Mouse (Mus musculus) embryonic facial prominence, embryonic 14.5 days (tissue): Measurements from ENCODE around the gene Gm1113. TPM values are rescaled to one million over a fixed set of nuclear protein-coding genes. Genes with fewer than 3 reads are reported as not detected.

Experiments
- ATAC-seq: fragments of 200-750 bp; cut with Nextera tagmentation; 2 replicates; pipeline ENCODE4 v1.8.0; 2017; ENCODE audit warnings: low read depth, moderate number of reproducible peaks, moderate TSS enrichment
- DNase-seq: peaks from one replicate; pipeline ENCODE4 v3.0.0-alpha.2; 2015; ENCODE audit warnings: low spot score
- H3K27ac ChIP-seq: fragments of 300-500 bp; sonication (generic); replicated peaks from 2 replicates; pipeline ENCODE4 v1.5.1; 2014; ENCODE audit warnings: low read depth, mild to moderate bottlenecking, low read length, moderate library complexity
- H3K27me3 ChIP-seq: fragments of 300-500 bp; sonication (generic); replicated peaks from 2 replicates; pipeline ENCODE4 v1.6.1; 2014; ENCODE audit warnings: low read length; ENCODE audit not compliant: control insufficient read depth, insufficient read depth
- H3K36me3 ChIP-seq: fragments of 300-500 bp; sonication (generic); 2 replicates; pipeline ENCODE4 v1.6.1; 2014; ENCODE audit warnings: low read length, mixed read lengths; ENCODE audit not compliant: control insufficient read depth, insufficient read depth
- H3K4me1 ChIP-seq: fragments of 300-500 bp; sonication (generic); 2 replicates; pipeline ENCODE4 v1.6.1; 2014; ENCODE audit warnings: antibody characterized with exemption, low read length; ENCODE audit not compliant: control insufficient read depth, insufficient read depth
- H3K4me2 ChIP-seq: fragments of 300-500 bp; sonication (generic); 2 replicates; pipeline ENCODE4 v1.6.1; 2014; ENCODE audit warnings: low read depth, mild to moderate bottlenecking, low read length, moderate library complexity, mixed read lengths
- H3K4me3 ChIP-seq: fragments of 300-500 bp; sonication (generic); 2 replicates; pipeline ENCODE4 v1.5.1; 2014; ENCODE audit warnings: low read depth, mild to moderate bottlenecking, low read length
- H3K9ac ChIP-seq: fragments of 300-500 bp; sonication (generic); 2 replicates; pipeline ENCODE4 v1.6.1; 2014; ENCODE audit warnings: low read depth, mild to moderate bottlenecking, low read length, moderate library complexity, mixed read lengths
- H3K9me3 ChIP-seq: fragments of 300-500 bp; sonication (generic); 2 replicates; pipeline ENCODE4 v1.6.1; 2016; ENCODE audit warnings: low read length; ENCODE audit not compliant: control insufficient read depth
- WGBS: fragments of 180-500 bp; shearing (Covaris S2); extraction: QIAGEN DNeasy Blood & Tissue Kit; methylation state at CpG from one replicate; pipeline ENCODE4 v1.1.7; 2014; 5-methylcytosine and 5-hydroxymethylcytosine counted together
- polyA plus RNA-seq: library from polyadenylated mRNA; unstranded; fragments of >200 nt; fragmentation: Nextera tagmentation; extraction: Ambion mirVana; gene quantifications from 2 replicates; pipeline ENCODE4 v1.2.1, GENCODE M21; 2014

Gm1113 gene
- polyA plus RNA-seq, 1 experiment from 2014 or later = not detected

DNA sequence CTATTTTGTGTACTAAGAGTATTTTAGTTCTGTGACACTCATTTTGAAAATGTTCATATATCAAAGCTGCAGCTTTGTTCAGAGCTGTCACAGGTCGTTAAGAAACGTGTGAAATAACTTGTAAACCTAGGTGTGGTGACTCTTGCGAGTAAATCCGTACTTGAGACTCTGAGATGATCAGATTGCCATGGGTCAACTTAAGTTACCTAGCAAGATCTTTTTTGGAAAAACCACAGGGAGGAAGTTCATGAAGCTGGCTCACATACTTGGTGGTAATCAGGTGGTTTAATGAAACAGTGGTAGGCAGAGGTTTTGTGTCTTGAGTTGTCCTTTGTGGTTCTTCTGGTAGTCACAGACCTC, 24.4 kb downstream of the Gm1113 start:
- 52% methylated on average over 4 of the region's 4 CpGs for WGBS
- Histone ChIP-seq H3K9me3 (no peaks in the 10 kb centered on the region), H3K27me3 (no peaks in the 10 kb centered on the region), H3K9ac (no peak overlapping the region), H3K36me3 (peaks cover 63% of the 10 kb centered on the region), H3K4me3 (no peak overlapping the region), H3K4me2 (no peak overlapping the region), H3K4me1 (peaks cover 4% of the 10 kb centered on the region), H3K27ac (0 out of 2 replicates have a peak overlapping the region, but pooled peaks have one; percentile 39)
- no peak for DNase-seq
- ATAC-seq = no peak

GRCm38 (mm10) chr9:35493033-35493732, 24.9 kb downstream of the Gm1113 start:
- no peak overlapping the region for H3K4me3 ChIP-seq
- H3K4me1 ChIP-seq = peaks cover 4% of the 10 kb centered on the region
- no peak overlapping the region for H3K9ac ChIP-seq
- H3K27ac ChIP-seq = 0 out of 2 replicates have a peak overlapping the region, but pooled peaks have one; percentile 39
- peaks cover 63% of the 10 kb centered on the region for H3K36me3 ChIP-seq
- peak; percentile 74 for DNase-seq
- 30% methylated on average over 7 of the region's 7 CpGs for WGBS
- ATAC-seq = 0 out of 2 replicates have a peak, but pooled peaks have one; percentile 66
- H3K9me3 ChIP-seq = no peaks in the 10 kb centered on the region
- no peak overlapping the region for H3K4me2 ChIP-seq
- no peaks in the 10 kb centered on the region for H3K27me3 ChIP-seq

DNA sequence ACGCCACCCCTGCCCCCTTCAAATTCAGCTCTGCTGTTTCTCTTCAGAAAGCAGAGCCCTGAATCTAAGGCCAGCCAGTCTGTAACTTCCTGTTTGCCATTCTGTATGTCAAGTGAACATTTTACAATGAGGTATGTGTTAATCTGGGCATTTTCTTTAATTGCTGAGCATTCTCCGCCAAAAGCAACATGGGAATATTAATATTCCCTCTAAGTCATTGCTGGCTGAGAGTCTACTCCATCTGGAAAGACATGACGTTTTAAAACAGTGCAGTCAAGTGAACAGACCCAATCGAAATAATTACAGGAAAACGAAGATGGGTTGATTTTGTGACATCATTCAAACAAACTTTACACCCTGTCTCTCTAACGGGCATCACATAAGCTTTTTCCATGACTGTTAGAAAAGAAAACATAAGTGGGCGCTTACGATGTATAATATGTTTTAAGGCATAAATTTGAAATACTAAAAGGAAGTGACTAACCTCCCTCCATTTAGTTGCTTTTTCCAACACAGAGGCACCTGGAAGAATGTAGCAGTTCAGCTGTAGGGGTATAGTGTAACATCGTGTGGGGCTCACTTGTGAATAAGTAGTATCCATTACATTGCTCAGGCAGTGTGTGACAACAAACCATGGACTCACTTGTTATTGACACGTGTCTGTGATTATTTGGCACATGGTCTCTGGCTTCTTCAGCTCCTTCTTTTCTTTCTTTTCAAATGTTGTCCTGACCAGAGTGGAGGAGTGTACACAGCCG, 26.8 kb downstream of the Gm1113 start:
- DNase-seq = no peak
- ATAC-seq = no peak
- WGBS = 68% methylated on average over 11 of the region's 11 CpGs
- Histone ChIP-seq H3K4me3 (no peak overlapping the region), H3K27ac (no peak overlapping the region; the same call in 1 of the 2 replicates), H3K9ac (no peak overlapping the region), H3K4me2 (no peak overlapping the region), H3K4me1 (no peaks in the 10 kb centered on the region; the same call in none of the 2 replicates), H3K36me3 (peaks cover 74% of the 10 kb centered on the region), H3K9me3 (no peaks in the 10 kb centered on the region), H3K27me3 (no peaks in the 10 kb centered on the region)

- Histone ChIP-seq H3K4me1 (no peaks in the 10 kb centered on the region; the same call in 1 of the 2 replicates), H3K9ac (no peak overlapping the region), H3K4me2 (no peak overlapping the region), H3K27ac (no peak overlapping the region), H3K9me3 (no peaks in the 10 kb centered on the region), H3K27me3 (no peaks in the 10 kb centered on the region), H3K36me3 (peaks cover 80% of the 10 kb centered on the region), H3K4me3 (no peak overlapping the region)
- DNase-seq (peak; percentile 55), ATAC-seq (no peak)
- 76% methylated on average over 4 of the region's 4 CpGs for WGBS
Observed at GRCm38 (mm10) chr9:35488496-35488895, 29.6 kb downstream of the Gm1113 start.

GRCm38 (mm10) chr9:35486616-35487015, 31.5 kb downstream of the Gm1113 start:
- DNase-seq (no peak), ATAC-seq (no peak)
- Histone ChIP-seq H3K27ac (no peak overlapping the region; the same call in 1 of the 2 replicates), H3K4me2 (no peak overlapping the region), H3K27me3 (no peaks in the 10 kb centered on the region), H3K36me3 (peaks cover 86% of the 10 kb centered on the region), H3K9me3 (no peaks in the 10 kb centered on the region), H3K4me1 (no peaks in the 10 kb centered on the region), H3K9ac (no peak overlapping the region), H3K4me3 (no peak overlapping the region)
- 81% methylated on average over 13 of the region's 13 CpGs for WGBS

DNA sequence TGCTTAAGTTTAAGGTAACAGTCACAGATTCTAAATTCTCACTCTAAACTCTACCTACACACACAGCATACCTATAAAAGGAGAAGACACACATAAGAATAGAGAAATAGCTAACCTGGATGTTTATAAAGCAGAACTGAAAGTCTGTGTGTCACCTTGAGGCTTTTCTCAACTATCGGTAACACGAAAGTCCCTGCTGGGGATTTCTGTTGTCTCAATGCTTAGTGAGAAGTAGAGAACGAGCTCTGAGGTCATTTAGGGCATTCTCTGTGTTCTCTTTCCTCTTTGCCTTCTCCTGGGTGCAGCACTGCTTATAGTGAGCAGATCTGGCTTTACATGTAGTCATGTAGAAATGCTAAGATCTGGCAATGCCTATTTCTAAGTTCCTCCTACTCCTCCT, 34.1 kb downstream of the Gm1113 start:
- Histone ChIP-seq H3K9me3 (no peaks in the 10 kb centered on the region), H3K27ac (no peak overlapping the region), H3K4me3 (no peak overlapping the region), H3K4me2 (no peak overlapping the region), H3K9ac (no peak overlapping the region), H3K36me3 (peaks cover 92% of the 10 kb centered on the region), H3K27me3 (no peaks in the 10 kb centered on the region), H3K4me1 (no peaks in the 10 kb centered on the region)
- DNase-seq (no peak), ATAC-seq (no peak)
- WGBS = 95% methylated on average over 3 of the region's 3 CpGs

- Histone ChIP-seq H3K9me3 (no peaks in the 10 kb centered on the region), H3K36me3 (peaks cover 90% of the 10 kb centered on the region), H3K4me3 (no peak overlapping the region), H3K4me1 (no peaks in the 10 kb centered on the region), H3K27ac (peak overlapping the region; percentile 48; the same call in 1 of the 2 replicates), H3K4me2 (no peak overlapping the region), H3K27me3 (no peaks in the 10 kb centered on the region), H3K9ac (no peak overlapping the region)
- ATAC-seq (no peak), DNase-seq (peak; percentile 66)
- 58% methylated on average over 13 of the region's 13 CpGs for WGBS
Observed at GRCm38 (mm10) chr9:35482014-35482898, 35.8 kb downstream of the Gm1113 start.

DNA sequence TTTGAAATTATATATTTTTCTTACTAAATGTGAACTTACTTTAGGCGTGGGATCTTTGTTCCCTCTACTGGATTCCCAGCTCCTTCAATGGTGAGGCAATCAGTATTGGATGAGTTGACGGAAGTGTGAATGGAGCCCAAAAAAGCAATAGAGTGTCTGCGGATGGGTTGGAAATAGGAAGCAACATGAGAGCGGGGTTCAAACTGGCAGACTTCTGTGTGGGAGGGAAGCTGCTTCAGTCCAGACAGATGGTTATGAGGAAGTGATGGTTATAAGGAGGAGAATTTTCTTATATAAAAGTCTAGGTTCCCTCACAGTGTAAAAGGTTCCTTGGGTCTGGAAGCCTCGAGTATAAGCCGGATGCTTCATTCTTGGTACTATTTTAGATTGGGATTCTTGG, 38.6 kb downstream of the Gm1113 start:
- no peak for ATAC-seq
- Histone ChIP-seq H3K27ac (no peak overlapping the region), H3K4me3 (no peak overlapping the region), H3K27me3 (no peaks in the 10 kb centered on the region), H3K9ac (no peak overlapping the region), H3K4me1 (no peaks in the 10 kb centered on the region), H3K9me3 (no peaks in the 10 kb centered on the region), H3K36me3 (peaks cover 84% of the 10 kb centered on the region), H3K4me2 (no peak overlapping the region)
- DNase-seq = no peak
- WGBS = 90% methylated on average over 6 of the region's 6 CpGs
